Mouse (Mus musculus) liver, embryonic 11.5 days (tissue): Measurements from ENCODE around the gene Nprl2. TPM values are rescaled to one million over a fixed set of nuclear protein-coding genes. Genes with fewer than 3 reads are reported as not detected.

Source experiments
- ATAC-seq: fragments of 200-750 bp; cut with Nextera tagmentation; replicated peaks from 2 replicates; pipeline ENCODE4 v1.8.0; 2017; ENCODE audit warnings: moderate number of reproducible peaks, mild to moderate bottlenecking, moderate TSS enrichment, moderate library complexity; ENCODE audit not compliant: low FRiP score
- DNase-seq: peaks from one replicate; pipeline ENCODE4 v3.0.0-alpha.2; 2017; ENCODE audit warnings: low spot score
- H3K27ac ChIP-seq: fragments of 300-500 bp; sonication (generic); 2 replicates; pipeline ENCODE4 v1.5.1; 2014; ENCODE audit warnings: mild to moderate bottlenecking, low read depth, low read length, control low read depth
- H3K27me3 ChIP-seq: fragments of 300-500 bp; sonication (generic); replicated peaks from 2 replicates; pipeline ENCODE4 v1.6.1; 2014; ENCODE audit warnings: low read length, mixed read lengths; ENCODE audit not compliant: control insufficient read depth, insufficient read depth
- H3K36me3 ChIP-seq: fragments of 300-500 bp; sonication (generic); 2 replicates; pipeline ENCODE4 v1.6.1; 2014; ENCODE audit warnings: mild to moderate bottlenecking, low read length, moderate library complexity, mixed read lengths; ENCODE audit not compliant: control insufficient read depth, insufficient read depth
- H3K4me1 ChIP-seq: fragments of 300-500 bp; sonication (generic); replicated peaks from 2 replicates; pipeline ENCODE4 v1.6.1; 2014; ENCODE audit warnings: low read length, mixed read lengths; ENCODE audit not compliant: control insufficient read depth, insufficient read depth
- H3K4me2 ChIP-seq: fragments of 300-500 bp; sonication (generic); 2 replicates; pipeline ENCODE4 v1.6.1; 2014; ENCODE audit warnings: mild to moderate bottlenecking, control low read depth, moderate library complexity
- H3K4me3 ChIP-seq: fragments of 300-500 bp; sonication (generic); 2 replicates; pipeline ENCODE4 v1.5.1; 2014; ENCODE audit warnings: low read depth, low read length, control low read depth
- H3K9ac ChIP-seq: fragments of 300-500 bp; sonication (generic); 2 replicates; pipeline ENCODE4 v1.6.1; 2014; ENCODE audit warnings: low read depth, low read length, control low read depth
- H3K9me3 ChIP-seq: fragments of 300-500 bp; sonication (generic); 2 replicates; pipeline ENCODE4 v1.6.1; 2016; ENCODE audit warnings: low read length, inconsistent platforms, mixed read lengths; ENCODE audit not compliant: control insufficient read depth
- whole genome bisulfite sequencing: fragments of 180-500 bp; shearing (Covaris S2); extraction: QIAGEN DNeasy Blood & Tissue Kit; methylation state at CpG from one replicate; pipeline ENCODE4 v1.1.7; 2014; 5-methylcytosine and 5-hydroxymethylcytosine counted together
- polyA plus RNA-seq: library from polyadenylated mRNA; unstranded; fragments of >200 nt; fragmentation: Nextera tagmentation; extraction: Ambion mirVana; gene quantifications from 2 replicates; pipeline ENCODE4 v1.2.1, GENCODE M21; 2014

Nprl2 gene
- polyA plus RNA-seq, 1 experiment from 2014 or later = 31.3 TPM

DNA sequence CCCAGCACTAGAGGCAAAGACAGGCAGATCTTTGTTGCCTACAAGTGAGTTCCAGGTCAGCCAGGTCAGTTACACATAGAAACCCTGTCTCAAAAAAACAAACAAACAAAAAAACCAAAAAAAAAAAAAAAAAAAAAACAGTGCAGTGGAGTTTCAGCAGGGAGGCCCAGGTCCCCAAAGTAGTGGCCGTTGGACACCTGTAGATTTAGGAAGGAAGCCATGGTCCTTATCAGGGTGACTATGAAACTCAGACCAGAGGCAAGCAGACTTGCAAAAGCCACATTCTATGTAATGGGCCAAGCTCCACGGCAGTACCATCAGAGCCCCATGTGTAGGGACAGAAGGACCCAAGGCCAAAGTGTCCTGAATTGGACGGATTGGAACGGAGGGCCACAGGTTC, 39.6 kb downstream of the Nprl2 start:
- H3K27me3 ChIP-seq = no peaks in the 10 kb centered on the region
- peak overlapping the region; percentile 86 for H3K9ac ChIP-seq
- peak overlapping the region; percentile 89 for H3K4me2 ChIP-seq
- DNase-seq = no peak
- H3K4me1 ChIP-seq = peaks cover 32% of the 10 kb centered on the region
- H3K9me3 ChIP-seq = no peaks in the 10 kb centered on the region
- H3K36me3 ChIP-seq = peaks cover 7% of the 10 kb centered on the region; the same call in 1 of the 2 replicates
- peak overlapping the region; percentile 60 for H3K4me3 ChIP-seq
- H3K27ac ChIP-seq = peak overlapping the region; percentile 95
- ATAC-seq = no peak
- whole genome bisulfite sequencing = 52% methylated on average over 4 of the region's 4 CpGs

GRCm38 (mm10) chr9:107582509-107583062, 40.6 kb downstream of the Nprl2 start:
- DNase-seq (no peak), ATAC-seq (no peak)
- Histone ChIP-seq H3K36me3 (peaks cover 7% of the 10 kb centered on the region; the same call in 1 of the 2 replicates), H3K4me3 (0 out of 2 replicates have a peak overlapping the region, but pooled peaks have one; percentile 5), H3K9ac (peak overlapping the region; percentile 86), H3K9me3 (no peaks in the 10 kb centered on the region), H3K27ac (peak overlapping the region; percentile 34; the same call in 1 of the 2 replicates), H3K4me1 (peaks cover 27% of the 10 kb centered on the region), H3K4me2 (peak overlapping the region; percentile 89), H3K27me3 (no peaks in the 10 kb centered on the region)
- 88% methylated on average over 7 of the region's 7 CpGs for WGBS

DNA sequence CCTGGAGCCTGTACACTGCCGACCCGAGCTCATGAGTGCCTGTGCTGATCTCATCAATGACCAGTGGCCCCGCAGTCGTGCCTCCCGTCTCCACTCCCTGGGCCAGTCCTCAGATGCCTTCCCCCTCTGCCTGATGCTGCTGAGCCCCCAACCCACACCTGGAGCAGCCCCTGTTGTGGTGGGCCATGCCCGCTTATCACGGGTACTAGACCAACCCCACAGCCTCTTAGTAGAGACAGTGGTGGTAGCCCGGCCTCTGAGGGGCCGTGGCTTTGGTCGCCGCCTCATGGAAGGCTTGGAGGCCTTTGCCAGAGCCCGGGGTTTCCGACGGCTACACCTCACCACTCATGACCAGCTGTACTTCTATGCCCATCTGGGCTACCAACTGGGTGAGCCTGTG, 41.1 kb downstream of the Nprl2 start:
- 89% methylated on average over 14 of the region's 14 CpGs for whole genome bisulfite sequencing
- DNase-seq (no peak), ATAC-seq (no peak)
- Histone ChIP-seq H3K4me3 (no peak overlapping the region), H3K36me3 (peaks cover 7% of the 10 kb centered on the region; the same call in 1 of the 2 replicates), H3K4me2 (no peak overlapping the region), H3K4me1 (peaks cover 27% of the 10 kb centered on the region), H3K9ac (no peak overlapping the region), H3K27ac (no peak overlapping the region), H3K9me3 (no peaks in the 10 kb centered on the region), H3K27me3 (no peaks in the 10 kb centered on the region)

- no peaks in the 10 kb centered on the region for H3K9me3 ChIP-seq
- peak overlapping the region; percentile 91 for H3K4me3 ChIP-seq
- peak overlapping the region; percentile 65 for H3K4me2 ChIP-seq
- peaks cover 26% of the 10 kb centered on the region for H3K36me3 ChIP-seq
- peaks cover 47% of the 10 kb centered on the region for H3K4me1 ChIP-seq
- DNase-seq = no peak
- H3K27me3 ChIP-seq = no peaks in the 10 kb centered on the region
- no peak for ATAC-seq
- 84% methylated on average over 5 of the region's 5 CpGs for WGBS
- peak overlapping the region; percentile 97 for H3K27ac ChIP-seq
- peak overlapping the region; percentile 69 for H3K9ac ChIP-seq
Measured at GRCm38 (mm10) chr9:107586504-107586903, 44.5 kb downstream of the Nprl2 start.

GRCm38 (mm10) chr9:107586974-107587832, 45.2 kb downstream of the Nprl2 start, which contains the start of gene Ifrd2:
Gene Ifrd2 (plus strand): TSS chr9:107587642.
- WGBS = 11% methylated on average over 46 of the region's 46 CpGs

DNA sequence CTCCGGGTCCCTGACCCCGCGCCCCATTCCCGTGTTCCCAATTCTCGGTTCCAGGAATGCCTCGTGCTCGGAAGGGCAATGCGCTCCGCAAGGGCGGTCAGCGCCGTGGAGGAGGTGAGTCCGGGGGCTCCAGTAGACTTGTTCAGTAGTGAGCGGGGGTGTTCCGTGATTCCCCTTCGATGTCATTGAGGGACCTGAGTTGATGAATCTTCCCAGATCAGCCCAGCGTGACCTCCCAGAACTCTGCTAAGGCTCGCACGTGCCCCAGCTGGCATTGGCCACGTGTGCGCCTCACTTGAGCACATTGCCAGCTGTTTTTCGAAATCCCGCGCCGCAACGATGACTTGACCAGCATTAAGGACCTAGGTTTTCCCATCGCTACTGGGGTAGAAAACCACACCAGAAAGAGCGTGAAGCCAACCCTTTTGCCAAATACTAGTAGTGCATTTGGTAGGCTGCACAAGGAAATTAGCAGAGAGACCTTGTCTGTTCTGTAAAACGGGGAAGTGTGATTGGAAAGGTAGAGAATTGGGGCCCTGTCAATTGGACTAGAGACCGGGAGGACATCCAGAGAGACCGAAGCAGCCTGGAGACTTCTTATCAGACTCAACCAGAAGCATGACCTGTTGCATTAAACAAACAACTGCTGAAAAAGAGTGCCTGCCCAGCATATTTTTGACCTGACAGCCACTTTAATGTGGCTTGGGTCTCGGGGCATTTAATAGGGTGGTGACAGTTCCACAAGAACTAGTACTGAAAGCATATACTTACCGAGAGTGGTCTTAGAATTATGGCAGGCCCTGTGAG, 46.0 kb downstream of the Nprl2 start:
- Histone ChIP-seq H3K36me3 (peaks cover 35% of the 10 kb centered on the region), H3K4me1 (peaks cover 35% of the 10 kb centered on the region), H3K9me3 (no peaks in the 10 kb centered on the region), H3K4me3 (peak overlapping the region; percentile 91), H3K4me2 (peak overlapping the region; percentile 83), H3K27me3 (no peaks in the 10 kb centered on the region), H3K9ac (peak overlapping the region; percentile 96), H3K27ac (peak overlapping the region; percentile 98)
- DNase-seq (no peak), ATAC-seq (0 out of 2 replicates have a peak, but pooled peaks have one; percentile 13)
- WGBS = 1% methylated on average over 33 of the region's 33 CpGs

More at GRCm38 (mm10) chr9:107586974-107587832, 45.2 kb downstream of the Nprl2 start, which contains the start of gene Ifrd2:
- Histone ChIP-seq H3K4me3 (peak within 1 kb of the TSS; percentile 91), H3K4me2 (peak within 1 kb of the TSS; percentile 83), H3K27me3 (no peaks in the 10 kb centered on the region), H3K9me3 (no peaks in the 10 kb centered on the region), H3K27ac (peak within 1 kb of the TSS; percentile 98), H3K4me1 (peaks cover 41% of the 10 kb centered on the region), H3K36me3 (peaks cover 33% of the 10 kb centered on the region), H3K9ac (peak within 1 kb of the TSS; percentile 96)
- DNase-seq = peak; percentile 94
- ATAC-seq = peak; percentile 94

- Histone ChIP-seq H3K27me3 (no peaks in the 10 kb centered on the region), H3K4me2 (peak overlapping the region; percentile 83), H3K9me3 (no peaks in the 10 kb centered on the region), H3K4me1 (peaks cover 31% of the 10 kb centered on the region), H3K9ac (peak overlapping the region; percentile 96), H3K36me3 (peaks cover 50% of the 10 kb centered on the region), H3K4me3 (peak overlapping the region; percentile 91), H3K27ac (peak overlapping the region; percentile 98)
- 82% methylated on average over 25 of the region's 25 CpGs for WGBS
- DNase-seq (no peak), ATAC-seq (no peak)
Measured at GRCm38 (mm10) chr9:107590058-107590772, 48.2 kb downstream of the Nprl2 start.

DNA sequence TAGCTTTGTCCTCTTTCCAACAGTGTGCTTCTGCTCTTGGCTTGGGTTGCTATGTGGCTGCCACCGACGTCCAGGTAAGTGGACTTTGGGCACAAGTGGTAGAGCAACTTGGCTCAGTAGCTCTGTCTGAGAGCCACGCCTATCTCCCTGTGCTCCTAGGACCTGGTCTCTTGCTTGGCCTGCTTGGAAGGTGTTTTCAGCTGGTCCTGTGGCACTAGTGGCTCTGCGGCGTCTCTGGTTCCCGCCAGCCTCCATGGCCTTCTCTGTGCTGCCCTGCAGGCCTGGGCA, 48.7 kb downstream of the Nprl2 start:
- peaks cover 31% of the 10 kb centered on the region for H3K4me1 ChIP-seq
- peak overlapping the region; percentile 91 for H3K4me3 ChIP-seq
- H3K4me2 ChIP-seq = peak overlapping the region; percentile 83
- H3K36me3 ChIP-seq = peaks cover 50% of the 10 kb centered on the region
- no peaks in the 10 kb centered on the region for H3K27me3 ChIP-seq
- DNase-seq (no peak), ATAC-seq (no peak)
- H3K27ac ChIP-seq = no peak overlapping the region
- H3K9me3 ChIP-seq = no peaks in the 10 kb centered on the region
- peak overlapping the region; percentile 26; the same call in 1 of the 2 replicates for H3K9ac ChIP-seq
- 94% methylated on average over 6 of the region's 6 CpGs for WGBS
